Comparison of ENCODE assay signal across 15 mouse cellular contexts in genomic region chr6:136881678-136882077, GRCm38 (mm10). TPM values are rescaled to one million over a fixed set of nuclear protein-coding genes. Genes with fewer than 3 reads are reported as not detected.
"Had no signal": no experiment of that assay in that cellular context is flagged by ENCODE, and none has a peak within 500 bp of the region (broad histone marks: within the 10 kb centered on the region; RNA-seq: fewer than 3 reads in every experiment).

No protein-coding gene starts in this region.

- H3K4me2 ChIP-seq: neural tube, embryonic 15.5 days had no signal

- H3K27ac ChIP-seq: liver, embryonic 14.5 days; midbrain, embryonic 10.5 days; neural tube, embryonic 15.5 days had no signal

- H3K9ac ChIP-seq: liver, embryonic 14.5 days; neural tube, embryonic 15.5 days had no signal

- H3K9me3 ChIP-seq: midbrain, embryonic 10.5 days; neural tube, embryonic 15.5 days had no signal

- H3K27me3 ChIP-seq: neural tube, embryonic 15.5 days had no signal

- H3K4me1 ChIP-seq: midbrain, embryonic 10.5 days; neural tube, embryonic 15.5 days had no signal

- H3K4me3 ChIP-seq: midbrain, embryonic 10.5 days; myocyte; neural tube, embryonic 15.5 days had no signal

- ATAC-seq: intestine, embryonic 16.5 days had no signal

- H3K36me3 ChIP-seq: midbrain, embryonic 10.5 days; neural tube, embryonic 15.5 days had no signal

- DNase-seq: kidney, adult 8-10 months; kidney, postnatal 25 days; lung, adult 2 months; midbrain, embryonic 14.5 days; right cerebral cortex, adult 18-20 months; right cerebral cortex, postnatal 25 days; thymus, postnatal 36 days had no signal

RNA-seq across cellular contexts. Expression of gene Art4, which starts 24.1 kb away (rescaled TPM):
- polyA plus RNA-seq: midbrain, embryonic 14.5 days; myocyte had no signal

RNA-seq across cellular contexts. Expression of gene Erp27, which starts 40.3 kb away (rescaled TPM):
- polyA plus RNA-seq: midbrain, embryonic 10.5 days; midbrain, embryonic 14.5 days; neural tube, embryonic 15.5 days had no signal

RNA-seq across cellular contexts. Expression of gene Pde6h, which starts 42.0 kb away (rescaled TPM):
- polyA plus RNA-seq: midbrain, embryonic 10.5 days; midbrain, embryonic 14.5 days; neural tube, embryonic 11.5 days; small intestine, adult 2 months; stomach, embryonic 16.5 days had no signal

RNA-seq across cellular contexts. Expression of gene Smco3, which starts 46.4 kb away (rescaled TPM):
- polyA plus RNA-seq: midbrain, embryonic 10.5 days; small intestine, adult 2 months had no signal
